Mouse (Mus musculus) naive thymus-derived CD4-positive, alpha-beta T cell, adult 2 months (primary cell): ENCODE measurements at regions not wholly inside any gene's neighbourhood (a gene's known extent, or its start where the extent isn't known, plus 50 kb on each side); places are given as distances from the start of the nearest gene placed in this dataset.

ENCODE experiments used
- DNase-seq: peaks from one replicate; pipeline ENCODE4 v3.0.0-alpha.2; 2011; ENCODE audit warnings: low read depth

- no peak for DNase-seq
These were observed 800.3 kb upstream of the Lrrc6 start for GRCm38 (mm10) chr15:67301024-67301423.

DNA sequence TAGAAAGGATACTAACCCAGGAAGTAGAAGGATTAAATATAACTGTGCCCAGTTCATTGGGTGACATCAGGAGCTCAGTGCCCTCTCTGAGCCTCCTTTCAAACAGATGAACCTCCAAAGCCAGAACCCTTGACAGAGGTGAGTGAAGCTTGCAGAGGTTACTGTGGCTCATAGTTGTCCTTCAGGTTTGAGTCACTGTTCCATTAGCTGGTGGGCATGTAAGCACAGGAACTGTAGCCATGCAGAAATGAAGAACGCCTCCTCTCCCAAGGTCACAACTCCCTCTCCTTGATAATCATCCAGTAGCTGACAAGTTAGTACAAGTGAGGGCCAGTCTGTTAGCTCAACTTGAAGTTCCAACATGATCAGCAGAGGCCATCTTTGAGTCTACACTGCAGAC lies 794.1 kb upstream of the Lrrc6 start:
- no peak for DNase-seq

GRCm38 (mm10) chr15:67289749-67290148 lies 789.0 kb upstream of the Lrrc6 start:
- DNase-seq, result peak; percentile 85

DNA sequence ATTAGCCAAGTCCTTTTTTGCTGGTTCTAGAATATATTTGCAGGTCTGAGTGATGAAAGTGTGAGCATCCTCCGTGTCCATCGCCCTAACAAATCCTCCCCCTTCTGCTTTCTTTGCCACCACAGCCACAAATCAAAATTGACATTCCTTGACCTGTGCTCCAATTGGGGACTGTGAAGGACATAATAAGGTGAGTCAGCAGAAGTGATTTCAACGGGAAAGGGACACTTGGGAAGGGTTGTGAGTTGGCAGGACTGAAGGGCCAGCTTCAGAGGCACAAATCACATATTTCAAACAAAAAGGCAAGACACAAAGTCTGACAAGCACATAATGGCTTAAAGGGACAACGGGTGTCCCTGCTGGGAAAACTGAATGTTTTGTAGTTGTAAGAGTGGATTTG lies 784.2 kb upstream of the Lrrc6 start:
- no peak for DNase-seq

DNA sequence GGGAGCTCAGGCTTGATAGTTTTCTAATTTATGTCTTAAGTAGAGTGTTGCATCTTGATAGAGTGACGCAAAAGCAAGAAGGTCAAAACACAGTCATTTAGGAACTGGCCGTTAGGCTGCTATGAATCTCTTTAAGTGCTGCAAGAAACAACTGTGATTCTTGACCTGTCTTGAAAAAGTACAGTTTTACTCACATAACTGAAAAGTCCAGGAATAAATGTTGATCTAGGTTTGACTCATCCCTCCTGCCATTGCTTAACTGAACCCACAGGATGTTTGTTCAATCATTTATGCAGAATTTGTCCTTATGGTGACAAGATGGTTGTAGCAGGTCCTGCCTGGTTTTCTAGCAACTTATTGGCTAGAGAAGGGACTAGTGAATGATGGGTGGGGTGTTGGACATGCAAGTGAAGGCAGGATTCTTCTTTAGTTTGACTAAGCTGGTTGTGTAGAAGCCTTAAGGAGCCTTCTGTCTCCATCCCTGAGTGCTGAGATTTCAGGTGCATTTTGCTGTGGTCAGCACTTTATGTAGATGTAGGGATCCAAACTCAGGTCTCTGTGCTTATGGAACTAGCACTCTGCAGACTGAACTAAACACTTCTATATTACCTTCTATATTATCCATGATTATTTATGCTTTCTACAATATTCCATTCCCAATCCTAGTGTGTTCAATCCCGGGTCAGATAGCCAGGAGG lies 782.7 kb upstream of the Lrrc6 start:
- no peak for DNase-seq

- DNase-seq, result no peak
These were observed 778.2 kb upstream of the Lrrc6 start for GRCm38 (mm10) chr15:67278869-67279268.

DNA sequence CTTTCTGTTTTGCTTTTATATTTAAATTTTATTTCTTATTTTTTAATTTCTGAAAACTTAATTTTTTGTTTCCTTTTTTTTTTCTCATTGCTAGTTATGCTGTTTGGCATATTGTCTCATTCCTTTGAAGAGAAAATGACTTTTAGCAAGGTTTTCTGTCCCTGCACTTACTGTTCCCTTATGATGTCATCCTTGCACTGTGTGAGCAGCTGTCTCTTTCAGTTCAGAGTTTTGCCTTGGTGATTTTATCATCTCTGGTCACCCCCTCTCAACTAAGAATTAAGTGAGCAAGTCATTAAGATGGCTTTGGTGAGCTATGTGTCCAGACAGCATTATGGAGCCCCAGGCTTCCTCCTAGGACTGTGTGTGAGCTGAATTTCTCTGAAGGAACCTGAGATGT lies 774.3 kb upstream of the Lrrc6 start:
- DNase-seq, result no peak

DNA sequence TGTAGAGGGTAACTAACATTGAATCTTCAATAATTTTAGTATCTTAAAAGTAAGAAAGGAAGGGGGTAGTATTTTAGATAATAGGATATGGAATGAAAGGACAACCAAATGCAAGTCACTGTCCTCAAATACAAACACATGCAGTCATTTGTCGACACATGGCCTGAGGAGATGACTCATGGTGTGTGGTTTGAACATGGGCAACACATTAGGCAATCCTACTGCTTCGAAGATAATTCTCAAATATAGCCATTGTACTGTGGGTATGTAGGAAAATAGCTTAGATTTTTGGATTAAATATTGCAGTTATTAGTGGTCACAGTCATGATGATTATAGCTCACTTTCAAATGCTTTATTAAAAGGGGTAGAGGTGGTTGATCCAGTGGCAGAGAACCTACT lies 771.7 kb upstream of the Lrrc6 start:
- DNase-seq, result no peak

DNA sequence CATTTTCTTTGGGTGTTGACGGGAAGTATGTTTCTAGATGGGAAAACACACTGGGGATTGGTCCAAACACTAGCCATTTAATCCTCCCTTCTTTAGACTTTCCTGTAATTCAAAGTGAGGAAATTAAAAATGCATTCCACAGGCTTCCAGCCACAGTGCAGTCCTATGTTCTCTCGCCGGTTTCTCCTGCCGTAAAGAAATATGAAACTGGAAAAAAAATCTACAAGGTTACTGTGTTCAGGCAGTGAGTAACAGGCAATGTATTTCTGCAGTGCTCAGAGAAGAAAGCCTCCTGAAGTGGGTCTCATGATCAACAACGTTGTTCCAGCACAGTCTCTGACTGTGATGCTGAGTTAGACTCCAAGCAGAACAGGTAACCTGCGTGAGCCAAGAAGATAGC lies 763.0 kb upstream of the Lrrc6 start:
- DNase-seq, result no peak

DNA sequence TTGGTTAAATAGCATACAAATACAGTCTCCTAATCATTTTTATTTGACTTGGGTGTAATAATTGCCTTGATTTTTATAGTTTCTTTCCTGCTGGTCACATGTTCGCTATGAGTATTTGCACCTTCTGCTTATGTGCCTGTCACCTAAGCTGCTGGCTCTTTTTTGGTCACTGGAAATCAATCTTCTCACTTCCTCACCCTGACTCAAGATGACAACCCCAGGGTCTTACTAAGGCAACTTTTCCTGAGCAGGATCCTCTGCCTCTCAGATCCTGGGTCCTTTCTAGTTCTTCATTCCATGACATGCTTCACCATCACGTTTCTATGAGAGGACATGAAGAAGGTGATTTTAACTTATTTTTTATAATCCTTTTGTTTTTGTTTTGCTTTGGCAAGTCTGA lies 762.6 kb upstream of the Lrrc6 start:
- no peak for DNase-seq

GRCm38 (mm10) chr15:67262269-67262668 lies 761.6 kb upstream of the Lrrc6 start:
- no peak for DNase-seq

- DNase-seq, result no peak
These were observed 760.0 kb upstream of the Lrrc6 start for GRCm38 (mm10) chr15:67260666-67261065.

- no peak for DNase-seq
These were observed 748.4 kb upstream of the Lrrc6 start for GRCm38 (mm10) chr15:67249147-67249546.

DNA sequence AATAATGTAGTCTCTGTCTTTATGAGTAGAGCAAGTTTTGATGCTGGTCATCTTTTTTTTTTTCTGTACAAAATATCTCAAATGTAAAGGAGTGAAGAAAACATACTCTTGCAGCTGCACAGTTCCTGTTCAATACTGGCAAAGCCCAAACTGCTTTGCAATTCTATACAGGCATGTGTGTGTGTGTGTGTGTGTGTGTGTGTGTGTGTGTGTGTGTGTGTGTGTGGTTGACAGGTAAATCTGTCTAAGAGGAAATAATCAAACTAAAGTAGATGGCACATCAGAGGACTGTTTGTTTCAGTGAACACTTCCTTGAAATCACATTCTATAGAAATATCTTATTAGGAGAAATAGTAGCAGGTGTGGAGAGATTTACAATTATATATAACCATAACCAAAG lies 747.8 kb upstream of the Lrrc6 start:
- DNase-seq, result peak; percentile 62

DNA sequence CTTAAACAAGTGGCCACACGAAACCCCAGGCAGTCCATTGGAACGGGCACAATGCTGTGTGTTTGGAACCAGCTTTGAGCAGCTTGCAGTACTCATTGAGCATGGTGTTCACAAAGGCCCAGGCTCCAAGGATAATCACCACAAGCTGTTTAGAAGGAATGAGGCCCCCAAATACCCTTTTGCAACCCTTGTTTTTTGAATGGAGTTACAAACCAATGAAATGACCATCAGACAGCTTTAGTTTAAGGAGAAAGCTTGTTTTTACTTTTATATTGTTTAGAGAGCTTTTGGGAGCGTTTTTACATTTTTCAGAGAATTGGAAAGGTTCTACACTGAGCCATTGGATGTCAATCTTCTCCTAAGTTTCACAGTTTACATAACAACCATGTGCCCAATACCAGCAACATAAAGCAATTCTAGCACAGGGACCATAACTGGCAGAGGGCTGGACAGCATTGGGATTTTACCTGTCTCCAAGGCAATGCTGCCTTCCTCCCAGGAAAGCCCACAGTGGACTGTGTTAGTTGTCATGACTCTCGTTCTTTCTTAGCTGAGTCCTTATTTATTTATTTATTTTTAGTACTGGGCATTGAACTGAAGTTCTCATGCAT lies 745.1 kb upstream of the Lrrc6 start:
- DNase-seq, result no peak

DNA sequence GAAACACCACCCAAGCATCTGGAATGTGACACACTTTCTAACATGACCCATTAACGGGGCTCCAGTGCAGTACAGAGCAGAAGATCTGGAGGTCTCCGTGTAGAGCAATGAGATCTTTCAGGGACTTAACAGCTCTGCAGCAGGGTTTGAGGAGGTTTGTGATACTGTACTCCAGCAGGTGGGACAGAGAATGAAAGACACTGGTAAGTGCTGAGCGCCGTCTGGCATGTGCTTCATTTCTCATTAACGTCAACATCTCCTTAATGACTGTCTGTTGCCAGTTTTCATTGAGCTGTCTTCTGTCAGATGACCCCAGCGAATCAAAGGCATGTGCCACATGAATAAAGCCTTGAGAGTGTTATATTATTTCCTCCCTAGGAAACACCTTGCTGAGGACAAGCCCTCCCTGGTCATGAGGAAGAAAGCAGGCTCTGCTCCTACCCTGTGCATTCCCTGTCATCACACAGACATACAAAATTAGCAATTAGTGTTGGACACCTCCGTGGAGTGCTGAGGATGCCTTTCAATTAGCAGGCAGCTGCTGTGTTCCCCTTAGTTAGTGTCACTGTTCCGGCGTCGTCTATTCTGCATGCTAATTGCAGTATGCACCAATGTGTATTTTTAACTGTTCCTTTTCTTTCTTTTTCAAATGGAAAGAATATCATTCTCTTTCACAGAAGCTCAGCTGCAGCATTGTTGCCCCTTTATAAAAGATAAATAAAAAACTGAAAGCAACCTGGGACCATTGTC lies 744.4 kb upstream of the Lrrc6 start:
- no peak for DNase-seq

DNA sequence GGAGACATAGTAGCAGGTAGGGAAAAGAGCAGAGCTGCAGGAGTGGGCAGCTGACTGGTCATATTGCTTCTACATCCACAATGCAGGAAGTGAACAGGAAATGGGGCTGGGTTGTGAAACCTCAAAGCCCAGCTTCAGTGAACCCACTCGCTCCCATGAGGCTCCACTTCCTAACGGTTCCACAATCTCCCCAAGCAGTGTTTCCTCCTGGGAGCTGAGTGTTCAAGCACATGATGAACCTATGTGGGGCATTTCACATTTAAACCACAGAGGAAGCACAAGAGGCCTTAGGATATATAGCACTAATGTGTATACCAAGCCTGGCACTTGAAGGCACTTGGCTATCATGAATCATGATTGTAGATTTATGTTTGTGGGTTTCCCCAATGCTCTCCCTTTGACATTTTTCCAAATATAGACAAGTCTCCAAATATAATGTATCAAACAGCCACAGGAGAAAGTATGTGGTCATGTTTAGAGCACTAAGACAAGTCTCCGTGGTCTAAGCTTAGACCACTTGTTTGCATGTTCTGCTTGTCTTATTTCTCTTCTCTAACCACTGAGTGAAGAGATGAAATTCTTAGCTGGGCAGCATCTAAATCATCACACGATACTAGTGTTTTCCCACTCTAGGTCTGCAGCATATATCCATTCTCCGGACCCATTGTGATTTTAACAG lies 734.5 kb upstream of the Lrrc6 start:
- DNase-seq, result no peak

- no peak for DNase-seq
These were observed 728.6 kb upstream of the Lrrc6 start for GRCm38 (mm10) chr15:67229359-67229758.

GRCm38 (mm10) chr15:67228633-67229032 lies 727.9 kb upstream of the Lrrc6 start:
- no peak for DNase-seq

- DNase-seq, result no peak
These were observed 726.9 kb upstream of the Lrrc6 start for GRCm38 (mm10) chr15:67227456-67228164.

DNA sequence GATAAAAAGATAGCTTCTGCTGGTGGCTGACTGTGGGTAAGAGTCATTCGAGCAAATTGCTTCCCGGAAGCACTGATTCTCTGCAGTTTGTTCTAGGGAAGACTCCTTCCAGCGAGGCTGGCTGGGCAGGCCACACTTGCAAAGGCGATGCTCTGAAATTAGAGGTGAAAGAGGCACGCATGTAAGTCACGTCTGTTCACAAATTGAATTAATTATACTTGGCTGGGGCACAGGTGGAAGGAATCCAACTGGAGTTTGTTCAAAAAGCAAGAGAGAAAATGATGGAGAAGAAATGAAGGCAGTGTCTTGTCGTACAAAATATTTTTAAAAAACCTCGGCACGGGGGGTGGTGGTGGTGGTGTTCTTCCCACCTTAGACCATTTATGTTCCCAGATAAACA lies 726.2 kb upstream of the Lrrc6 start:
- no peak for DNase-seq
